Mouse (Mus musculus): ENCODE results near the gene Herpud2. TPM values are rescaled to one million over a fixed set of nuclear protein-coding genes. Genes with fewer than 3 reads are reported as not detected.
"Not testable (repeated sequence)": the region's sequence is repeated elsewhere in the genome, so short reads cannot be mapped to it uniquely, and the experiment has no call there.

The Herpud2 gene
- total RNA-seq, 2 experiments from 2014 or later = 48.5 to 49.8 TPM

GRCm38 (mm10) chr9:25148767-25149166 lies 2.9 kb downstream of the Herpud2 start:
- DNase-seq (ENCODE audit: extremely low spot score in 1 of 2, low spot score in 1 of 2) = no peak

DNA sequence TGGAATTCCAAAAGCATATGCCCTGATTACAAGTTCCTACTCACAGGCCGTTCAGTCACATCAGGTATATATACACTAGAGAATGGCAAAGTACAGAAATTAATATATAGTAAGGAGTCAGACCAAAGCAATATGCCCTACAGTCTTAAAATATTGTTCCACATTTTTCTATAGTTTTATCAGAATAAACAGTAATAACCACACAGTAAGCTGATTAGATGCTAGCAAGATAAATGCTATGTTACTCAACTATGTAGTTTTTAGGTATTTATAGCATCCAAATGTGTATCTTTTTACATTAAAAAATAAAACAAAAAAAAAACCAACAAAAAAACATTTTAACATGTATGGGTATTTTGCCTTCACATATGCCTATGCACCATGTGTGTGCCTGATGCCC lies 5.7 kb downstream of the Herpud2 start:
- no peak for DNase-seq (ENCODE audit: extremely low spot score in 1 of 2, low spot score in 1 of 2)

GRCm38 (mm10) chr9:25143950-25144349 lies 7.7 kb downstream of the Herpud2 start:
- DNase-seq (ENCODE audit: extremely low spot score in 1 of 2, low spot score in 1 of 2) = no peak

DNA sequence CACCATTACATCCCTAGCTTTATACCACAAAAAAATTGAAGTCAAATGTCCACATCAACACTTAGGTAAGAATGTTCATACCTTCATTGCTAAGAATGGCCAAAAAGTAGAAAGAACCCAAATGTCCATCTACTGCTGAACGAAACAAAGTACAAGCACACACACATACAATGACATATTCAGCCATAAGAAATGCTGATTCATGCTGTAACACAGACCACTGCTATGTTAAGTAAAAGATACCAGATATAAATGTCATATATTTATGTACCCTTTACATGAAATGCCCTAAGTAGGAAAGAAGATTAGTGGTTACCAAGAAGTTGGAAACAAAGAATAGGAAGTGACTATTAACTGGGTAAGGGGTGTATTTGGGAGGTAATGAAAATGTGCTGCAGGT lies 8.6 kb downstream of the Herpud2 start:
- DNase-seq (ENCODE audit: extremely low spot score in 1 of 2, low spot score in 1 of 2) = no peak

DNA sequence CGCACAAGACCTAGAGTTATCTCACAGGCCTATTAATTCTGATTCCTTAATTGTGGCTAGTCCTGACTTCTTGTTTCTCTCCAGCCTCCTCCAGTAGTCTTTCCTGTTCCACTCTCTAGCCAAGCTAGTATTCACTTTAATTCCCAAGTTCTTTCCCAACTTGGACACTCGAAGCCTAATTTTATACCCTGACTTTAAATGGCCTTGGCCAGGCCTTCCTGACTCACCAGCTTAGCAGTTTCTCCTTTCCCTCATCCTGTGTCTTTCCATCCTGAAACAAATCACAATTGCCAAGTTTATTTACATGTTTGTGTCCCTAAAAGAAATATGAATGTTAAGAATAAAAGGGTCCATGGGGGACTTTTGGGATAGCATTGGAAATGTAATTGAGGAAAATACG lies 9.6 kb downstream of the Herpud2 start:
- DNase-seq (ENCODE audit: extremely low spot score in 1 of 2, low spot score in 1 of 2) = no peak

DNA sequence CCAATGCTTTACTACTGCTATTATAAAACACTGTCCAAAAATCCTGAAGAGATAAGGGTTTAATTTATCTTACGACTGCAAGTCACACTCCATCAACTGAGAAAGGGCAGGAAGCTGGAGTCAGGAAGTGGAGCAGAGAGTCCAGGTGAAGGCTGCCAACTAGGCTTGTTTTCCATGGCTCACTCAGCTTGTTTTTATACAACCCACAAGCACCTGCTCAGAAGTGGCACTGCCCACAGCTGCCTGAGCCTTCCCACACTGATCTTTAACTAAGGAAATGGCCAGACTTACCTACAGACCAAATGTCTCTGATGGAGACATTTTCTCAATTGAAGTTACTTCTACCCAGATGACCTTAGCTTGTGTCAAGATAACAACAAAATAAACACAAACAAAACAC lies 11.3 kb downstream of the Herpud2 start:
- DNase-seq (ENCODE audit: extremely low spot score in 1 of 2, low spot score in 1 of 2) = no peak

GRCm38 (mm10) chr9:25138900-25139299 lies 12.7 kb downstream of the Herpud2 start:
- DNase-seq (ENCODE audit: extremely low spot score in 1 of 2, low spot score in 1 of 2) = no peak

DNA sequence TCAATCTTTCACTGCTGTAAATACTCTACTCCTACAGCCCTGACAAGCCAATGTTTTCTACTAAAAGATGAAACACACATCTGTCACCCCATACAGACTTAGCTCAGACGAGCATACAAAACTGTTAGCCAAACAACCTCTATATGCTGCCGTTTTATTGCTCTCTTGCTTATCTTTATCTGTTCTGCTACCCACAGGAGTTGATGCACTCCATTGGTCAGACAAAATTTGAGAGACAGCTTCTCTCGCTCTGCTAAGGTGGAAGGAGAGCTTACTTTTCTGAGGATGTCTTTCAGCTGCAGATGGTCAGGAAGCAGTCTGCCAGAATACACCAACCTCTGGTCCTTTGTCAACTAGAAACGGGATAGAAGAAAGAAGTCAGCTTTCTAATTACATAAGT lies 18.7 kb downstream of the Herpud2 start:
- no peak for DNase-seq (ENCODE audit: extremely low spot score in 1 of 2, low spot score in 1 of 2)

- no peak for DNase-seq (ENCODE audit: extremely low spot score in 1 of 2, low spot score in 1 of 2)
Measured at GRCm38 (mm10) chr9:25132253-25132652, 19.4 kb downstream of the Herpud2 start.

GRCm38 (mm10) chr9:25124048-25124447 lies 27.6 kb downstream of the Herpud2 start:
- no peak for DNase-seq (ENCODE audit: extremely low spot score in 1 of 2, low spot score in 1 of 2)

DNA sequence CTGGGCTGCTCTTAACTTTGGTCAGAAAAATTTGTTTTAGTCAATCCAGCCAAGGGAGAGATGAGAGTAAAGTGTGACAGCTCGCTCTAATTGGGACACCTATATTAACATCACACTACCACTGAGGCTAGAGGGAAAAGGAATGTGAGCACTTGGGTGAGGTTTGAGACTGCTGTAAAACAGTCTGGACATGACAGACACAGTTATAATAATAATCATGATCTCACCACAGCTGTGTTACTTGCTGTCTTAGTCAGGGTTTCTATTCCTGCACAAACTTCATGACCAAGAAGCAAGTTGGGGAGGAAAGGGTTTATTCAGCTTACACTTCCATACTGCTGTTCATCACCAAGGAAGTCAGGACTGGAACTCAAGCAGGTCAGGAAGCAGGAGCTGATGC lies 28.0 kb downstream of the Herpud2 start:
- not testable (repeated sequence) for DNase-seq (ENCODE audit: extremely low spot score in 1 of 2, low spot score in 1 of 2)

DNA sequence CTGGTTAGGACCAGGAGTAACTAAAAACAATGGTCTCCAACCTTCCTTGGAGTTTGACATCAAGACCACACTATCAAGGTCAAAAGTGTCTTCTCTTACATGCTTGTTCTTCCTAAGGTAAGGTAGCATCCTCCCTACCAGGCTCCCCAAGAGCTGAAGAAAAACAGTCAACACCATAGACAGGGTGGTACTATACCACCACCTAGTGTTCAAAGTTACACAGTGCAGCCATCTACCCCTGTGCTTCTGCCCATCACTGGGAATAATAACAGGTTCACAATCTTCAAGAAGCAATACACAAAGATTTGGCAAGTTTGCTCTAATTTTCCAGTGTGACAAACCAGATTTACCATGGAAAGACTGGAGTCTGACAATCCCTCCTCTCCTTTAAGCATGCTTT lies 47.0 kb downstream of the Herpud2 start:
- DNase-seq (ENCODE audit: extremely low spot score in 1 of 2, low spot score in 1 of 2) = peak in 1 of 2 experiments; percentile 42

DNA sequence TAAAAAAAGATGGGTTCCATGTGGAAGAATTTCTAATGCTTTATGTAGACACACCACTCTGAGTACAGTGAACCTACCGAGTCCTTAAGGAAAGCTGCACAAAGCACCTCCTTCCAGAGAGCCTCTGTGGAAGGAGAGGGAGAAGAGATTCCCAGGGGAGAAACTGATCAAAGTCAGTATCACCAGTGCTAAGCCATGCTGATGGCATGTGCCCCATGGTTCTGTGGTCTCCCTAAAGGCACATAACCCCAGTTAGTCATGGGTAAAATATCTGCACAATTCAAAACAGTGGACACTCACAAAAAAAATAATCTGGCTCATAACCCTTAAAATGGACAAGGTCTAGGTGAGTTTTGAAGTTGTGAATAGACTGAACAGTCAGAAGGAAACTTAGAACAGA lies 48.7 kb downstream of the Herpud2 start:
- no peak for DNase-seq (ENCODE audit: extremely low spot score in 1 of 2, low spot score in 1 of 2)

- no peak for DNase-seq (ENCODE audit: extremely low spot score in 1 of 2, low spot score in 1 of 2)
Measured at GRCm38 (mm10) chr9:25090853-25091252, 60.8 kb downstream of the Herpud2 start.

DNA sequence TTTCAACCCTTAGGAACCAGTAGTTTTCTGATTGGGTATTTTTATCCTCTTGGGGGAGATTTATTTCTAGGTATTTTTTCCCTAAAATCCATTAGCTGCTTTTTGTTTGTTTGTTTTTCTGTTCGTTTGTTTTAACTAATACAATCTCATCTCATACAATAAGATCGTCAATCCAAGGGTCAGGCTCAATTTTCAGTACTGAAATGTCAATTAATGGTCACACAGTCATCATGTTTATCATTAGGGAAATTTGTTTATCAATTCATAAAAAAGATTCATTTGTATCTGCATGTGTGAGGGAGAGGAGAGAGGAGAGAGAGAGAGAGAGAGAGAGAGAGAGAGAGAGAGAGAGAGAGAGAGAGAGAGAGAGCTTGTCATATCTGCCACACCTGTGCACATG lies 62.5 kb downstream of the Herpud2 start, which contains the start of gene Gm10181:
TSS of gene Gm10181 (plus strand) at position 301 of the 400 bp plus-strand sequence.
- DNase-seq (ENCODE audit: extremely low spot score in 1 of 2, low spot score in 1 of 2) = no peak

DNA sequence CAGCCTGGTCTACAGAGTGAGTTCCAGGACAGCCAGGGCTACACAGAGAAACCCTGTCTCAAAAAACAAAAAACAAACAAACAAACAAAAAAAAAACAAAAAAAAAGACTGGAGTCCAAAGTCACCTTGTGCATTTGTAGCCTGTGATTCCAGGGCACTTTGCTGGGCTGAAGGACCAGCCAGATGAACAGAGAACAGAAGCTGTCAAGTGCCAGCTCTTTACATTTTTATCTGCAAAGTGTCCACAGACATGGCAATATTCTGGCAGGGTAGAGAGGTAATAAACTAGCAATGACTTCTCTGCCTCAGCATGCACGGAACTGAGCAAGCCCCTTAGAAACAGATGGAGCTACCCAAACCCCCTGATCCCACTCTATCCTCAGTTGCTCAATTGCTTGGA lies 75.1 kb downstream of the Herpud2 start:
- no peak for DNase-seq (ENCODE audit: extremely low spot score in 1 of 2, low spot score in 1 of 2)

- no peak for DNase-seq (ENCODE audit: extremely low spot score in 1 of 2, low spot score in 1 of 2)
Measured at GRCm38 (mm10) chr9:25075977-25076376, 75.6 kb downstream of the Herpud2 start.

GRCm38 (mm10) chr9:25072666-25073065 lies 79.0 kb downstream of the Herpud2 start:
- no peak for DNase-seq (ENCODE audit: extremely low spot score in 1 of 2, low spot score in 1 of 2)

DNA sequence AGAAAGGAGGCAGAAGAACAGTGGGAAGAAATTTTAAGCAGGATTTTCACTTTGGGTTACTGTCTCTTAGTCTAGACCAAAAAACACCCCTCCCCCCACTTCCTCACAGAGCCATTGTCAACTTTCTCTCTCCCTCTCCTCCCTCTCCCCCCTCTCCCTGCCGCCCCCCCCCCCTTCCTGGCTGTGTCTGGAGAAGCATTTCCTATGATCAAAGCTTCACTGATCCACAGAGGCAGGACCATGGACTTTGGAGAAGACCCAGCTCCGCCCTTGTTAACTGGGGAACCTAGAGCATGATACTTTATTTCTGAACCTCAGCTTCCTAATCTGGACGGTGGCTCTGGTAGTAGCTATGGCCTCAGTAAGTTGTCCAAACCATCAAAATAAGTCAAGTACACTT lies 92.9 kb downstream of the Herpud2 start:
- no peak for DNase-seq (ENCODE audit: extremely low spot score in 1 of 2, low spot score in 1 of 2)

Measured in layer of hippocampus, postnatal 25 days (tissue).